Mouse (Mus musculus): ENCODE measurements around the gene Kcnn1. TPM values are rescaled to one million over a fixed set of nuclear protein-coding genes. Genes with fewer than 3 reads are reported as not detected.

Gene Kcnn1
- polyA plus RNA-seq, 1 experiment, result 0.90 TPM

- no peak for TF ChIP-seq POLR2A (IDR thresholded peaks at IDR 0.05; ENCODE audit: low read depth, low read length)
- TF ChIP-seq CTCF (IDR thresholded peaks at IDR 0.05; ENCODE audit: extremely low read depth, insufficient read length, insufficient replicate concordance, low read depth, low read length), result peak; percentile 90
- WGBS, result 14% methylated on average over 30 of the region's 30 CpGs
- Histone ChIP-seq H3K36me3 (ENCODE audit: control insufficient read depth, insufficient read depth, low read length) (no peaks in the 10 kb centered on the region), H3K27me3 (ENCODE audit: control insufficient read depth, insufficient read depth, low read length) (no peaks in the 10 kb centered on the region), H3K4me1 (ENCODE audit: control insufficient read depth, insufficient read depth, insufficient read length, low read length) (peaks cover 15% of the 10 kb centered on the region), H3K4me3 (ENCODE audit: low read depth, low read length) (no peak overlapping the region), H3K27ac (ENCODE audit: insufficient read depth, low read depth, low read length) (no peak overlapping the region)
Measured at GRCm38 (mm10) chr8:70821399-70821962, 41.6 kb downstream of the Kcnn1 start.

GRCm38 (mm10) chr8:70820101-70820935, 42.7 kb downstream of the Kcnn1 start:
- WGBS, result 10% methylated on average over 31 of the region's 31 CpGs
- Histone ChIP-seq H3K4me3 (ENCODE audit: low read depth, low read length) (peak overlapping the region; percentile 48), H3K4me1 (ENCODE audit: control insufficient read depth, insufficient read depth, insufficient read length, low read length) (peaks cover 16% of the 10 kb centered on the region), H3K36me3 (ENCODE audit: control insufficient read depth, insufficient read depth, low read length) (no peaks in the 10 kb centered on the region), H3K27ac (ENCODE audit: insufficient read depth, low read depth, low read length) (no peak overlapping the region), H3K27me3 (ENCODE audit: control insufficient read depth, insufficient read depth, low read length) (no peaks in the 10 kb centered on the region)
- TF ChIP-seq POLR2A (IDR thresholded peaks at IDR 0.05; ENCODE audit: low read depth, low read length) (no peak), CTCF (IDR thresholded peaks at IDR 0.05; ENCODE audit: extremely low read depth, insufficient read length, insufficient replicate concordance, low read depth, low read length) (no peak)

GRCm38 (mm10) chr8:70816679-70817078, 46.4 kb downstream of the Kcnn1 start:
- Histone ChIP-seq H3K4me1 (ENCODE audit: control insufficient read depth, insufficient read depth, insufficient read length, low read length) (peaks cover 16% of the 10 kb centered on the region), H3K4me3 (ENCODE audit: low read depth, low read length) (peak overlapping the region; percentile 17), H3K27me3 (ENCODE audit: control insufficient read depth, insufficient read depth, low read length) (no peaks in the 10 kb centered on the region), H3K27ac (ENCODE audit: insufficient read depth, low read depth, low read length) (no peak overlapping the region), H3K36me3 (ENCODE audit: control insufficient read depth, insufficient read depth, low read length) (no peaks in the 10 kb centered on the region)
- no peak for TF ChIP-seq CTCF (IDR thresholded peaks at IDR 0.05; ENCODE audit: extremely low read depth, insufficient read length, insufficient replicate concordance, low read depth, low read length)
- TF ChIP-seq POLR2A (IDR thresholded peaks at IDR 0.05; ENCODE audit: low read depth, low read length), result no peak
- WGBS, result 13% methylated on average over 30 of the region's 30 CpGs

GRCm38 (mm10) chr8:70812885-70813284, 50.2 kb downstream of the Kcnn1 start:
- 63% methylated on average over 4 of the region's 4 CpGs for WGBS
- Histone ChIP-seq H3K36me3 (ENCODE audit: control insufficient read depth, insufficient read depth, low read length) (no peaks in the 10 kb centered on the region), H3K27ac (ENCODE audit: insufficient read depth, low read depth, low read length) (no peak overlapping the region), H3K4me3 (ENCODE audit: low read depth, low read length) (no peak overlapping the region), H3K27me3 (ENCODE audit: control insufficient read depth, insufficient read depth, low read length) (no peaks in the 10 kb centered on the region), H3K4me1 (ENCODE audit: control insufficient read depth, insufficient read depth, insufficient read length, low read length) (peaks cover 9% of the 10 kb centered on the region)
- no peak for TF ChIP-seq CTCF (IDR thresholded peaks at IDR 0.05; ENCODE audit: extremely low read depth, insufficient read length, insufficient replicate concordance, low read depth, low read length)
- TF ChIP-seq POLR2A (IDR thresholded peaks at IDR 0.05; ENCODE audit: low read depth, low read length), result no peak

GRCm38 (mm10) chr8:70812055-70812454, 51.0 kb downstream of the Kcnn1 start:
- Histone ChIP-seq H3K27ac (ENCODE audit: insufficient read depth, low read depth, low read length) (no peak overlapping the region), H3K4me1 (ENCODE audit: control insufficient read depth, insufficient read depth, insufficient read length, low read length) (peaks cover 7% of the 10 kb centered on the region), H3K27me3 (ENCODE audit: control insufficient read depth, insufficient read depth, low read length) (no peaks in the 10 kb centered on the region), H3K36me3 (ENCODE audit: control insufficient read depth, insufficient read depth, low read length) (no peaks in the 10 kb centered on the region), H3K4me3 (ENCODE audit: low read depth, low read length) (no peak overlapping the region)
- TF ChIP-seq POLR2A (IDR thresholded peaks at IDR 0.05; ENCODE audit: low read depth, low read length) (no peak), CTCF (IDR thresholded peaks at IDR 0.05; ENCODE audit: extremely low read depth, insufficient read length, insufficient replicate concordance, low read depth, low read length) (no peak)
- 63% methylated on average over 4 of the region's 4 CpGs for WGBS

- 69% methylated on average over 20 of the region's 20 CpGs for WGBS
- no peak overlapping the region for H3K27ac ChIP-seq (ENCODE audit: insufficient read depth, low read depth, low read length)
Measured at GRCm38 (mm10) chr8:70810962-70811680, 51.9 kb downstream of the Kcnn1 start.

More at GRCm38 (mm10) chr8:70810962-70811680, 51.9 kb downstream of the Kcnn1 start:
- TF ChIP-seq CTCF (IDR thresholded peaks at IDR 0.05; ENCODE audit: extremely low read depth, insufficient read length, insufficient replicate concordance, low read depth, low read length) (no peak), POLR2A (IDR thresholded peaks at IDR 0.05; ENCODE audit: low read depth, low read length) (no peak)
- no peaks in the 10 kb centered on the region for H3K36me3 ChIP-seq (ENCODE audit: control insufficient read depth, insufficient read depth, low read length)
- peak overlapping the region; percentile 4; the same call in 1 of the 2 replicates for H3K4me3 ChIP-seq (ENCODE audit: low read depth, low read length)
- peaks cover 3% of the 10 kb centered on the region for H3K4me1 ChIP-seq (ENCODE audit: control insufficient read depth, insufficient read depth, insufficient read length, low read length)
- no peaks in the 10 kb centered on the region for H3K27me3 ChIP-seq (ENCODE audit: control insufficient read depth, insufficient read depth, low read length)

Data from small intestine, adult 2 months (tissue).